Mouse (Mus musculus) B cell, adult 2 months (primary cell): ENCODE measurements around the gene Cyp2b23.
"Not testable (repeated sequence)": the region's sequence is repeated elsewhere in the genome, so short reads cannot be mapped to it uniquely, and the experiment has no call there.

Source experiments
- DNase-seq, 2 experiments: peaks; one replicate each; pipeline ENCODE4 v3.0.0; 2022

Cyp2b23 gene

DNA sequence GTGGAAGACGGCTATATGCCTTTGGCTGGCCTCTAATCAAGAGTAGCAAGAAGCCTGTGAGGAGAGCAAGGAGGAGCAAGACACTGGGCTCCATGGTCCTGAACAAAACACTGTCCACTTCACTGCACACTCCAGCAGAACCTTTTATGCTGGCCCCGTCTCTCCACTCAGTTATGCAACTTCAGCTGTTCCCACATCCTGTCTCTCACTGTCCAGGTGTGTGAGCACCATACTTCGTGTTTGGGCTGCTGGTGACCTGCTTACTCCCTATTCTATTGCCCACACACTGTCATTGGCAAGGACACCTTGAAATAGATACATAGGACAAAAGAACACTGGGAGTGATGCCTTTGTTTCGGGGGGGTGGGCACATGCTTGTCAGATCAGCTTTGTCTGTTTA, at the start of gene Cyp2b23:
Gene Cyp2b23 (minus strand): TSS at position 101 of the 400 bp plus-strand sequence.
- DNase-seq = no peak

GRCm38 (mm10) chr7:26711061-26711460, 24.8 kb upstream of the Cyp2b23 start:
- DNase-seq = no peak

DNA sequence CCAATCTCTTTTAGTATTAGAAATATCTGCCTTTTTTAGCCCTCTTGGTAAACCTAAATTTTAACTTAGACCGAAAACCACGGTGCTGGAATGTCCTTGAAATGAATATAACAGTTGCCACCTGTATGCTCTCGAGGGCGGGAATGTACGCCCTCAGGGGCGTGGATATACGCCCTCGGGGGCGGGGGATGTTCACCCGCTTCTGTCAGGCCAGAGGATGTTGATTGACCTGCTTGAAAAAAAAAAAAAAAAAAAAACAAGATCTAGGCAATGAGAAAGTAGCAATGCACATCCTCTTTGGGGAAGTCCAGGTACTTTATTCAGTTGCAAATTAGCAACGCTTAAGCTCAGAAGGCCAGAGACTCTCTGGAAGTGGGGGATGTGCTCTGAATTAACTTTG, 20.8 kb upstream of the Cyp2b23 start:
- DNase-seq = no peak

DNA sequence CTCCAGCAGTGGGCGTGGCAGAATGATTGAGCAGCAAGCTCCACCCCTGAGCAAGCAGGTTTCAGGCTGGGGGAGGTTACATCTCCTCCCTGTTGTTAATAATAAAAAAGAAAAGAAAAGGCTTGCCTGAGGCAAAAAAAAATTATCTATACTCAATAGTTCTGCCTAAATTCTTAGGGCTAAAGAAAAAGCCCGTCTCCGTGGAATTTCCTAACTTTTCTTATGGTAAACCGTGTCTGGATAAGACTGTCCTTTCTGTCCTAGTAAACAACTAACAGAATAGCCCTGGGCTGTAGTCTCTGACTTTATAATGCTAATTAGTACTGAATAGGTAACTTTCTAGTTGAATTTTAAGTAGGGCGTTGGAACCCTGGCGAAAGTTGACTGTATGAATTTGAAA, 20.0 kb upstream of the Cyp2b23 start:
- not testable (repeated sequence) for DNase-seq

DNA sequence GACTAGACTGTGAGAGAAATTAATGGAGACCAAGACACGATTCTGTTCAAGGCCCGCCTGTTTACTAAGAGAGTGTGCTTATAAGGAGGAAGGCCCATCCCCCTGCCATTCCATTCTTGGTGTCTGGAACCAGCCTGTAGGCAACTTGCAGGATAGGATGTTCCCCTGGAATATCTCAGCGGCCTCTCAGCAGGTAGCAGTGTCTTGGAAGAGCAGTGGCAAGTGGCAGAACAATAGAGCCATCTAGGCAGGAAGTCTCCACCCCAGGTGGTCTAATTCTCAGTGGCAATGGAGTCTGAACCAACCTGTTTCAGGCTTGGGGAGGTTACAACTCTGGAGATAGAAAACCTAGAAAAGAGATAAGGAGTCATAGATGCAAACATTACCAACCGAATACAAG, 13.9 kb upstream of the Cyp2b23 start:
- DNase-seq = no peak

- no peak for DNase-seq
These were observed 524 bp downstream of the Cyp2b23 start for GRCm38 (mm10) chr7:26685713-26686112.

GRCm38 (mm10) chr7:26667466-26667865, 18.8 kb downstream of the Cyp2b23 start:
- not testable (repeated sequence) for DNase-seq

DNA sequence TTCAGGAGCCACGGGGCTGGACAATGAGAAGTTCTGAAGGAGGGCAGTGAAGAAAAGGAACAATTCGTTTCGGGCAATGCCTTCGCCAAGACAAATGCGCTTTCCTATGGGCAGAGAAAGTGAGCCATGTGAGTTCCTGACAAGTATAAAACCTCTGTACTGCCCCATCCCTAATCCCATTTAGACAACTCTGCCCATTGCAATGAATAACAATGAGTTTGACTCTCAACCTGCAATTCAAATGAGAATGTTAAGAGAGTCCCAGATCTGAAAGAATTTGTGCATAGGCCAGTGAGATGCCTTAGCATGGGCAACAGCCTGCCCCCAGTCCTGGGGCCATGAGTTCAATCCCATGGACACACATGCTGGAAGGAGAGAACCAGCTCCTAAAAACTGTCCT, 20.2 kb downstream of the Cyp2b23 start:
- DNase-seq = no peak

- not testable (repeated sequence) for DNase-seq
These were observed 67.9 kb downstream of the Cyp2b23 start, which contains the start of gene Vmn1r185 for GRCm38 (mm10) chr7:26618364-26618763. Vmn1r185 (minus strand) TSS chr7:26618464.
